Mouse (Mus musculus): ENCODE results near the gene Pde8a.

Pde8a gene

GRCm38 (mm10) chr7:81272908-81273307 is 59.5 kb downstream of the Pde8a start:
- DNase-seq (ENCODE audit: low spot score in 2 of 2): no peak

- DNase-seq (ENCODE audit: low spot score in 2 of 2): no peak
These were observed 65.6 kb downstream of the Pde8a start for GRCm38 (mm10) chr7:81278966-81279365.

GRCm38 (mm10) chr7:81281240-81281639 is 67.8 kb downstream of the Pde8a start:
- DNase-seq (ENCODE audit: low spot score in 2 of 2): no peak

GRCm38 (mm10) chr7:81286456-81286855 is 73.1 kb downstream of the Pde8a start:
- no peak for DNase-seq (ENCODE audit: low spot score in 2 of 2)

- DNase-seq (ENCODE audit: low spot score in 2 of 2): no peak
These were observed 73.5 kb downstream of the Pde8a start for GRCm38 (mm10) chr7:81286946-81287345.

GRCm38 (mm10) chr7:81295169-81295568 is 81.8 kb downstream of the Pde8a start:
- no peak for DNase-seq (ENCODE audit: low spot score in 2 of 2)

- DNase-seq (ENCODE audit: low spot score in 2 of 2): no peak
These were observed 84.8 kb downstream of the Pde8a start for GRCm38 (mm10) chr7:81298206-81298605.

GRCm38 (mm10) chr7:81301323-81301722 is 87.9 kb downstream of the Pde8a start:
- DNase-seq (ENCODE audit: low spot score in 2 of 2): no peak

GRCm38 (mm10) chr7:81303682-81304081 is 90.3 kb downstream of the Pde8a start:
- no peak for DNase-seq (ENCODE audit: low spot score in 2 of 2)

GRCm38 (mm10) chr7:81304100-81304499 is 90.7 kb downstream of the Pde8a start:
- no peak for DNase-seq (ENCODE audit: low spot score in 2 of 2)

GRCm38 (mm10) chr7:81304675-81305074 is 91.3 kb downstream of the Pde8a start:
- no peak for DNase-seq (ENCODE audit: low spot score in 2 of 2)

- no peak for DNase-seq (ENCODE audit: low spot score in 2 of 2)
These were observed 94.3 kb downstream of the Pde8a start for GRCm38 (mm10) chr7:81307735-81308134.

- DNase-seq (ENCODE audit: low spot score in 2 of 2): no peak
These were observed 95.9 kb downstream of the Pde8a start for GRCm38 (mm10) chr7:81309247-81309646.

- DNase-seq (ENCODE audit: low spot score in 2 of 2): no peak
These were observed 97.7 kb downstream of the Pde8a start for GRCm38 (mm10) chr7:81311130-81311529.

- no peak for DNase-seq (ENCODE audit: low spot score in 2 of 2)
These were observed 98.2 kb downstream of the Pde8a start for GRCm38 (mm10) chr7:81311581-81311980.

GRCm38 (mm10) chr7:81315583-81315982 is 102.2 kb downstream of the Pde8a start:
- no peak for DNase-seq (ENCODE audit: low spot score in 2 of 2)

GRCm38 (mm10) chr7:81319749-81320148 is 106.4 kb downstream of the Pde8a start:
- no peak for DNase-seq (ENCODE audit: low spot score in 2 of 2)

- DNase-seq (ENCODE audit: low spot score in 2 of 2): no peak
These were observed 108.4 kb downstream of the Pde8a start for GRCm38 (mm10) chr7:81321776-81322175.

GRCm38 (mm10) chr7:81326043-81326442 is 112.6 kb downstream of the Pde8a start:
- DNase-seq (ENCODE audit: low spot score in 2 of 2): no peak

GRCm38 (mm10) chr7:81326859-81327258 is 113.5 kb downstream of the Pde8a start:
- DNase-seq (ENCODE audit: low spot score in 2 of 2): no peak

- no peak for DNase-seq (ENCODE audit: low spot score in 2 of 2)
These were observed 114.3 kb downstream of the Pde8a start for GRCm38 (mm10) chr7:81327661-81328060.

GRCm38 (mm10) chr7:81330767-81331166 is 117.4 kb downstream of the Pde8a start:
- no peak for DNase-seq (ENCODE audit: low spot score in 2 of 2)

- no peak for DNase-seq (ENCODE audit: low spot score in 2 of 2)
These were observed 118.5 kb downstream of the Pde8a start for GRCm38 (mm10) chr7:81331851-81332250.

- no peak for DNase-seq (ENCODE audit: low spot score in 2 of 2)
These were observed 122.5 kb downstream of the Pde8a start for GRCm38 (mm10) chr7:81335705-81336431.

Data from spleen, postnatal 4 days (tissue).